Mouse (Mus musculus) limb, embryonic 12.5 days (tissue): ENCODE measurements at regions not wholly inside any gene's neighbourhood (a gene's known extent, or its start where the extent isn't known, plus 50 kb on each side); places are given as distances from the start of the nearest gene placed in this dataset.

Experiments
- ATAC-seq: fragments of 200-750 bp; cut with Nextera tagmentation; 2 replicates; pipeline ENCODE4 v1.8.0; 2017; ENCODE audit warnings: low read depth, moderate TSS enrichment; ENCODE audit not compliant: insufficient number of reproducible peaks, insufficient read depth, low FRiP score, low TSS enrichment
- H3K27ac ChIP-seq: fragments of 300-500 bp; sonication (generic); 2 replicates; pipeline ENCODE4 v1.5.1; 2016; ENCODE audit warnings: mild to moderate bottlenecking, moderate library complexity
- H3K27me3 ChIP-seq: fragments of 300-500 bp; sonication (generic); 2 replicates; pipeline ENCODE4 v1.6.1; 2016; ENCODE audit warnings: mild to moderate bottlenecking, moderate library complexity
- H3K36me3 ChIP-seq: fragments of 300-500 bp; sonication (generic); 2 replicates; pipeline ENCODE4 v1.6.1; 2016; ENCODE audit warnings: mild to moderate bottlenecking, moderate library complexity
- H3K4me1 ChIP-seq: fragments of 300-500 bp; sonication (generic); replicated peaks from 2 replicates; pipeline ENCODE4 v1.6.1; 2016
- H3K4me2 ChIP-seq: fragments of 300-500 bp; sonication (generic); 2 replicates; pipeline ENCODE4 v1.6.1; 2016; ENCODE audit warnings: mild to moderate bottlenecking, moderate library complexity
- H3K4me3 ChIP-seq: fragments of 300-500 bp; sonication (generic); replicated peaks from 2 replicates; pipeline ENCODE4 v1.5.1; 2016; ENCODE audit warnings: mild to moderate bottlenecking
- H3K9ac ChIP-seq: fragments of 300-500 bp; sonication (generic); replicated peaks from 2 replicates; pipeline ENCODE4 v1.6.1; 2016; ENCODE audit warnings: mild to moderate bottlenecking, moderate library complexity
- H3K9me3 ChIP-seq: fragments of 300-500 bp; sonication (generic); 2 replicates; pipeline ENCODE4 v1.6.1; 2016; ENCODE audit warnings: mild to moderate bottlenecking, moderate library complexity
- WGBS: fragments of 180-500 bp; shearing (Covaris S2); methylation state at CpG from one replicate; pipeline ENCODE4 v1.1.7; 2016; 5-methylcytosine and 5-hydroxymethylcytosine counted together

- Histone ChIP-seq H3K9me3 (no peaks in the 10 kb centered on the region), H3K27me3 (no peaks in the 10 kb centered on the region), H3K4me3 (no peak overlapping the region), H3K9ac (no peak overlapping the region), H3K27ac (no peak overlapping the region), H3K4me2 (no peak overlapping the region), H3K4me1 (no peaks in the 10 kb centered on the region), H3K36me3 (no peaks in the 10 kb centered on the region)
- 30% methylated on average over 1 of the region's 1 CpGs for WGBS
- 0 out of 2 replicates have a peak, but pooled peaks have one; percentile 37 for ATAC-seq
Observed at GRCm38 (mm10) chr3:20661883-20662282, 294.9 kb upstream of the Agtr1b start.

- H3K36me3 ChIP-seq = no peaks in the 10 kb centered on the region
- no peak overlapping the region for H3K4me2 ChIP-seq
- no peak overlapping the region for H3K4me3 ChIP-seq
- no peak overlapping the region for H3K9ac ChIP-seq
- no peaks in the 10 kb centered on the region for H3K27me3 ChIP-seq
- no peaks in the 10 kb centered on the region for H3K9me3 ChIP-seq
- H3K4me1 ChIP-seq = no peaks in the 10 kb centered on the region
- no peak for ATAC-seq
- WGBS = 11% methylated on average over 1 of the region's 1 CpGs
- H3K27ac ChIP-seq = no peak overlapping the region
Observed at GRCm38 (mm10) chr3:20655345-20655744, 288.4 kb upstream of the Agtr1b start.
